Mouse (Mus musculus) MEL (cell line): ENCODE data around the gene Dlg2. TPM values are rescaled to one million over a fixed set of nuclear protein-coding genes. Genes with fewer than 3 reads are reported as not detected.

ENCODE experiments used
- DNase-seq: peaks from one replicate; pipeline ENCODE4 v3.0.0; 2011; ENCODE audit warnings: low read depth, low spot score
- H3K27ac ChIP-seq: 2 replicates; pipeline ENCODE4 v1.5.1; 2012; ENCODE audit warnings: low read depth, mild to moderate bottlenecking, control low read depth, low read length, moderate library complexity; ENCODE audit not compliant: control insufficient read depth
- H3K27me3 ChIP-seq, 2 experiments: fragments of 150-350 bp in 1 of 2; sonication (generic) in 1 of 2; 2 replicates each; pipeline ENCODE4 v1.6.1; 2012; ENCODE audit warnings: low read length in 2 of 2, mild to moderate bottlenecking in 2 of 2, improper control_type of control experiment in 1 of 2, moderate library complexity in 1 of 2; ENCODE audit not compliant: insufficient read depth in 2 of 2, control insufficient read depth in 1 of 2
- H3K36me3 ChIP-seq, 2 experiments: 2 replicates each; pipeline ENCODE4 v1.6.1; 2012 to 2014; ENCODE audit warnings: low read length in 2 of 2, improper control_type of control experiment in 1 of 2, inconsistent platforms in 1 of 2, mild to moderate bottlenecking in 1 of 2; ENCODE audit not compliant: insufficient read depth in 2 of 2, control insufficient read depth in 1 of 2
- H3K4me1 ChIP-seq, 2 experiments: fragments of 150-350 bp in 1 of 2; sonication (generic) in 1 of 2; 2 replicates each; pipeline ENCODE4 v1.6.1; 2012; ENCODE audit warnings: low read length in 2 of 2, improper control_type of control experiment in 1 of 2, mild to moderate bottlenecking in 1 of 2; ENCODE audit not compliant: insufficient read depth in 2 of 2, control insufficient read depth in 1 of 2
- H3K4me3 ChIP-seq, 2 experiments: fragments of 150-350 bp in 1 of 2; sonication (generic) in 1 of 2; 2 replicates each; pipeline ENCODE4 v1.5.1; 2012; ENCODE audit warnings: low read depth in 2 of 2, low read length in 2 of 2, mild to moderate bottlenecking in 2 of 2, moderate library complexity in 2 of 2, control low read depth in 1 of 2, improper control_type of control experiment in 1 of 2; ENCODE audit not compliant: control insufficient read depth in 1 of 2, insufficient read depth in 1 of 2
- H3K79me2 ChIP-seq: 2 replicates; pipeline ENCODE4 v1.6.1; 2012; ENCODE audit warnings: mild to moderate bottlenecking, low read length, moderate library complexity; ENCODE audit not compliant: control insufficient read depth, poor library complexity, insufficient read depth
- H3K9ac ChIP-seq: 2 replicates; pipeline ENCODE4 v1.6.1; 2012; ENCODE audit warnings: low read depth, mild to moderate bottlenecking, control low read depth, low read length, moderate library complexity; ENCODE audit not compliant: control insufficient read depth, poor library complexity, severe bottlenecking
- H3K9me3 ChIP-seq: fragments of 150-350 bp; sonication (generic); replicated peaks from 2 replicates; pipeline ENCODE4 v1.6.1; 2012; ENCODE audit warnings: mild to moderate bottlenecking, low read length, improper control_type of control experiment, moderate library complexity; ENCODE audit not compliant: insufficient read depth
- BHLHE40 ChIP-seq: IDR thresholded peaks from 2 replicates; pipeline ENCODE4 v1.6.1; 2012; ENCODE audit warnings: low read depth, mild to moderate bottlenecking, inconsistent platforms, low read length, improper control_type of control experiment, borderline replicate concordance
- CHD2 ChIP-seq: IDR thresholded peaks from 2 replicates; pipeline ENCODE4 v1.6.1; 2011; ENCODE audit warnings: low read length, improper control_type of control experiment
- CTCF ChIP-seq, 3 experiments: IDR thresholded peaks in 2 of 3; conservative IDR thresholded peaks in 1 of 3; 2 replicates each; pipeline ENCODE4 v1.5.1; 2011 to 2012; ENCODE audit warnings: low read length in 3 of 3, low read depth in 2 of 3, mild to moderate bottlenecking in 2 of 3, improper control_type of control experiment in 1 of 3, inconsistent platforms in 1 of 3, mixed read lengths in 1 of 3, moderate library complexity in 1 of 3; ENCODE audit not compliant: control insufficient read depth in 1 of 3, insufficient read depth in 1 of 3, poor library complexity in 1 of 3, severe bottlenecking in 1 of 3
- E2F4 ChIP-seq: IDR thresholded peaks from 2 replicates; pipeline ENCODE4 v1.6.1; 2011; ENCODE audit warnings: low read depth, low read length, improper control_type of control experiment, borderline replicate concordance
- ELF1 ChIP-seq: IDR thresholded peaks from 2 replicates; pipeline ENCODE4 v1.6.1; 2014; ENCODE audit warnings: low read depth, mild to moderate bottlenecking, inconsistent platforms, low read length, improper control_type of control experiment, moderate library complexity
- ETS1 ChIP-seq: IDR thresholded peaks from 2 replicates; pipeline ENCODE4 v1.6.1; 2012; ENCODE audit warnings: low read depth, mild to moderate bottlenecking, inconsistent platforms, low read length, improper control_type of control experiment, moderate library complexity
- GABPA ChIP-seq: IDR thresholded peaks from 2 replicates; pipeline ENCODE4 v1.6.1; 2012; ENCODE audit warnings: low read depth, mild to moderate bottlenecking, inconsistent platforms, low read length, improper control_type of control experiment, moderate library complexity
- GATA1 ChIP-seq: IDR thresholded peaks from 2 replicates; pipeline ENCODE4 v1.6.1; 2011; ENCODE audit warnings: low read depth, low read length, improper control_type of control experiment
- MAZ ChIP-seq: IDR thresholded peaks from 2 replicates; pipeline ENCODE4 v1.6.1; 2012; ENCODE audit warnings: low read depth, mild to moderate bottlenecking, inconsistent platforms, low read length, improper control_type of control experiment
- MYC ChIP-seq: IDR thresholded peaks from 2 replicates; pipeline ENCODE4 v1.6.1; 2011; ENCODE audit warnings: low read depth, mild to moderate bottlenecking, low read length, improper control_type of control experiment, moderate library complexity
- NRF1 ChIP-seq: IDR thresholded peaks from 2 replicates; pipeline ENCODE4 v1.6.1; 2014; ENCODE audit warnings: low read depth, mild to moderate bottlenecking, inconsistent platforms, low read length, improper control_type of control experiment, moderate library complexity; ENCODE audit not compliant: poor library complexity, insufficient read depth, severe bottlenecking
- POLR2AphosphoS2 ChIP-seq: IDR thresholded peaks from 2 replicates; pipeline ENCODE4 v1.6.1; 2011; ENCODE audit warnings: low read length, improper control_type of control experiment
- POLR2AphosphoS5 ChIP-seq: IDR thresholded peaks from 2 replicates; pipeline ENCODE4 v1.6.1; 2012; ENCODE audit warnings: low read depth, borderline replicate concordance, mild to moderate bottlenecking, inconsistent platforms, low read length, moderate library complexity, mixed read lengths
- RCOR1 ChIP-seq: IDR thresholded peaks from 2 replicates; pipeline ENCODE4 v1.6.1; 2012; ENCODE audit warnings: low read depth, mild to moderate bottlenecking, inconsistent platforms, low read length, improper control_type of control experiment
- TAL1 ChIP-seq: IDR thresholded peaks from 2 replicates; pipeline ENCODE4 v1.6.1; 2012; ENCODE audit warnings: mild to moderate bottlenecking, inconsistent platforms, low read length, moderate library complexity, mixed read lengths
- TCF12 ChIP-seq: IDR thresholded peaks from 2 replicates; pipeline ENCODE4 v1.6.1; 2014; ENCODE audit warnings: low read depth, mild to moderate bottlenecking, inconsistent platforms, low read length, improper control_type of control experiment, moderate library complexity
- USF2 ChIP-seq, 2 experiments: IDR thresholded peaks; 2 replicates each; pipeline ENCODE4 v1.6.1; 2011 to 2012; ENCODE audit warnings: improper control_type of control experiment in 2 of 2, low read length in 2 of 2, borderline replicate concordance in 1 of 2, inconsistent platforms in 1 of 2, low read depth in 1 of 2, mild to moderate bottlenecking in 1 of 2; ENCODE audit not compliant: insufficient read depth in 1 of 2
- ZKSCAN1 ChIP-seq: IDR thresholded peaks from 2 replicates; pipeline ENCODE4 v1.6.1; 2012; ENCODE audit warnings: low read depth, mild to moderate bottlenecking, inconsistent platforms, low read length, improper control_type of control experiment, moderate library complexity
- polyA plus RNA-seq, 2 experiments: library from polyadenylated mRNA; stranded (reverse) in 1 of 2; unstranded in 1 of 2; fragments of >175 nt in 1 of 2; fragments of >200 nt in 1 of 2; gene quantifications; 2 replicates each; pipeline versions ENCODE4 v1.2.1 to v1.2.4; 2012; ENCODE audit warnings: low replicate concordance in 2 of 2, low read depth in 1 of 2; ENCODE audit not compliant: insufficient read length in 2 of 2, insufficient read depth in 1 of 2, missing spikeins in 1 of 2
- total RNA-seq: library from RNA; depleted of rRNA; stranded (reverse); fragments of 300-350 nt; gene quantifications from 2 replicates; pipeline ENCODE4 v1.2.3, GENCODE M21; 2012

Gene Dlg2
- total and polyA plus RNA-seq, 3 experiments, result 0.04 TPM; not detected in 2

DNA sequence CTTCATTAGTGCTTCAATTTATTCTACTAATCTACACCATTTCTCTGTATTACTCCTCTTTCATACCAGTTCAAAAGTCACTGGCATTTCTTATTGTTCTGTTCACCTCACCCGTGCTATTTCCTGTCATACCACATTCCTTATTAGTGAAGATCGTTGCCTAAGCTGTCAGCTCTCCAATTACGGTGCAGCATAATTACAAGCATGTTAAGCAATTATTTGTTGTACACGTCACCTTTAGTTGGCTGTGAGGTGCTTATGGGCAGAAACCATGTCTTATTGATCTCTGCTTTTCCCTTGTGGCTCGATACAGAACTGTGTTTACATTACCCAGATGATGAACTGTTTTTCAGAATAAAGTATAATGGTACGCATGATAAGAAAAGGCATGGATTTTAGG, 174.7 kb downstream of the Dlg2 start:
- no peaks in the 10 kb centered on the region for H3K79me2 ChIP-seq
- TF ChIP-seq USF2 (IDR thresholded peaks at IDR 0.05; ENCODE audit: borderline replicate concordance in 1 of 2, insufficient read depth in 1 of 2, low read depth in 1 of 2, low read length in 2 of 2) (no peak), NRF1 (no peak), TCF12 (no peak), BHLHE40 (no peak), ELF1 (no peak), GABPA (no peak), E2F4 (no peak), MAZ (no peak), MYC (no peak), ETS1 (no peak), ZKSCAN1 (no peak), POLR2AphosphoS5 (no peak), CHD2 (no peak), TAL1 (no peak)
- no peak overlapping the region for H3K4me3 ChIP-seq
- no peaks in the 10 kb centered on the region for H3K27me3 ChIP-seq
- no peak overlapping the region for H3K9ac ChIP-seq
- no peaks in the 10 kb centered on the region for H3K36me3 ChIP-seq
- no peak for DNase-seq
- H3K4me1 ChIP-seq, result no peaks in the 10 kb centered on the region
- no peaks in the 10 kb centered on the region for H3K9me3 ChIP-seq
- H3K27ac ChIP-seq, result no peak overlapping the region

DNA sequence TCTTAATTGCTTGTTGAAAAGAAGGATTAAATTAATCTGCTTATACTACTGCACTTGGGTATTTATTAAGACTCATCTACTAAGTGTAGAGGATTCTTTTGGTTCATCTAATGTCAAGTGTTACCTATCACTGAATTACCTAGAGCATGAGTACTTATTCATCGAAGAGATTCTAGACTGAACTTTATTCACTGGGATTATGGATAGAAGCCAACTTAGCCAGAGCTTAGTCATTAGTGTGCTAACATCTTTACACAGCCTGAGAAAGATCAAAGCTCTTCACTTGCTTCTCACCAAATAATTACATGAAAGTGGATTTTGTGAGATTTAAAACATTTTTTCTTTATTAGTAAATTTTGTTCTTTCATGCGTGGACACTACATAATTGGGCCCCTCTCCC, 175.1 kb downstream of the Dlg2 start:
- Histone ChIP-seq H3K27me3 (no peaks in the 10 kb centered on the region), H3K27ac (no peak overlapping the region), H3K4me3 (no peak overlapping the region), H3K9me3 (no peaks in the 10 kb centered on the region), H3K36me3 (no peaks in the 10 kb centered on the region), H3K79me2 (no peaks in the 10 kb centered on the region), H3K4me1 (no peaks in the 10 kb centered on the region), H3K9ac (no peak overlapping the region)
- DNase-seq, result no peak
- TF ChIP-seq RCOR1, result no peak
- TF ChIP-seq TCF12, result no peak
- TF ChIP-seq GATA1, result no peak
- no peak for TF ChIP-seq CTCF (IDR thresholded peaks at IDR 0.05 in 2 of 3, conservative IDR thresholded peaks at IDR 0.05 in 1 of 3; ENCODE audit: control insufficient read depth in 1 of 3, insufficient read depth in 1 of 3, low read depth in 2 of 3, low read length in 3 of 3, poor library complexity in 1 of 3, severe bottlenecking in 1 of 3)
- TF ChIP-seq ZKSCAN1, result no peak
- TF ChIP-seq POLR2AphosphoS2, result no peak
- TF ChIP-seq ELF1, result no peak
